Mouse (Mus musculus) embryonic facial prominence, embryonic 14.5 days (tissue): Measurements from ENCODE around the gene B4galnt4. TPM values are rescaled to one million over a fixed set of nuclear protein-coding genes. Genes with fewer than 3 reads are reported as not detected.

Experiments used
- ATAC-seq: fragments of 200-750 bp; cut with Nextera tagmentation; 2 replicates; pipeline ENCODE4 v1.8.0; 2017; ENCODE audit warnings: low read depth, moderate number of reproducible peaks, moderate TSS enrichment
- DNase-seq: peaks from one replicate; pipeline ENCODE4 v3.0.0-alpha.2; 2015; ENCODE audit warnings: low spot score
- H3K27ac ChIP-seq: fragments of 300-500 bp; sonication (generic); replicated peaks from 2 replicates; pipeline ENCODE4 v1.5.1; 2014; ENCODE audit warnings: low read depth, mild to moderate bottlenecking, low read length, moderate library complexity
- H3K27me3 ChIP-seq: fragments of 300-500 bp; sonication (generic); replicated peaks from 2 replicates; pipeline ENCODE4 v1.6.1; 2014; ENCODE audit warnings: low read length; ENCODE audit not compliant: control insufficient read depth, insufficient read depth
- H3K36me3 ChIP-seq: fragments of 300-500 bp; sonication (generic); 2 replicates; pipeline ENCODE4 v1.6.1; 2014; ENCODE audit warnings: low read length, mixed read lengths; ENCODE audit not compliant: control insufficient read depth, insufficient read depth
- H3K4me1 ChIP-seq: fragments of 300-500 bp; sonication (generic); 2 replicates; pipeline ENCODE4 v1.6.1; 2014; ENCODE audit warnings: antibody characterized with exemption, low read length; ENCODE audit not compliant: control insufficient read depth, insufficient read depth
- H3K4me2 ChIP-seq: fragments of 300-500 bp; sonication (generic); 2 replicates; pipeline ENCODE4 v1.6.1; 2014; ENCODE audit warnings: low read depth, mild to moderate bottlenecking, low read length, moderate library complexity, mixed read lengths
- H3K4me3 ChIP-seq: fragments of 300-500 bp; sonication (generic); 2 replicates; pipeline ENCODE4 v1.5.1; 2014; ENCODE audit warnings: low read depth, mild to moderate bottlenecking, low read length
- H3K9ac ChIP-seq: fragments of 300-500 bp; sonication (generic); 2 replicates; pipeline ENCODE4 v1.6.1; 2014; ENCODE audit warnings: low read depth, mild to moderate bottlenecking, low read length, moderate library complexity, mixed read lengths
- H3K9me3 ChIP-seq: fragments of 300-500 bp; sonication (generic); 2 replicates; pipeline ENCODE4 v1.6.1; 2016; ENCODE audit warnings: low read length; ENCODE audit not compliant: control insufficient read depth
- WGBS: fragments of 180-500 bp; shearing (Covaris S2); extraction: QIAGEN DNeasy Blood & Tissue Kit; methylation state at CpG from one replicate; pipeline ENCODE4 v1.1.7; 2014; 5-methylcytosine and 5-hydroxymethylcytosine counted together
- polyA plus RNA-seq: library from polyadenylated mRNA; unstranded; fragments of >200 nt; fragmentation: Nextera tagmentation; extraction: Ambion mirVana; gene quantifications from 2 replicates; pipeline ENCODE4 v1.2.1, GENCODE M21; 2014

B4galnt4 gene
- polyA plus RNA-seq, 1 experiment from 2014 or later: 6.6 TPM

DNA sequence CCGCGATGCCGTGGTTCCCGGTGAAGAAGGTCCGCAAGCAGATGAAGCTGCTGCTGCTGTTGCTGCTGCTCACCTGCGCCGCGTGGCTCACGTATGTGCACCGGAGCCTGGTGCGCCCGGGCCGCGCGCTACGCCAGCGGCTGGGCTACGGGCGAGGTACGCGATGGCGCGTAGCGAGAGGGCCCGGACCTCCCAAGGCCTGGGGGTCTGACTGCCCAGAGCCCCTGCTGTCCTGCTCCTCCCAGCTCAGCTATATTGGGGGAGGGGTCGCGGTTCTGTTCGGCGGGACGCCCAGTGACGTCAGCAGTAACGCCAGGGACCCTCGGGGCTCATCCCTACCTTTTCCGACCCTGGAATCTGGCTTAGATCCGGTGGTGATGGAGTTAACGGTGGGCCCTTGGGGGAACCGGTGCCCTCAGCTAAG lies 377 bp downstream of the B4galnt4 start:
- peaks cover 10% of the 10 kb centered on the region for H3K4me1 ChIP-seq
- peak; percentile 60 for ATAC-seq
- H3K9me3 ChIP-seq: no peaks in the 10 kb centered on the region
- H3K4me3 ChIP-seq: peak overlapping the region; percentile 80
- under 1% methylated on average over 23 of the region's 37 CpGs for WGBS
- H3K4me2 ChIP-seq: peak overlapping the region; percentile 93
- no peak for DNase-seq
- peak overlapping the region; percentile 89 for H3K9ac ChIP-seq
- H3K27ac ChIP-seq: 0 out of 2 replicates have a peak overlapping the region, but pooled peaks have one; percentile 39
- peaks cover 25% of the 10 kb centered on the region for H3K36me3 ChIP-seq
- H3K27me3 ChIP-seq: no peaks in the 10 kb centered on the region

DNA sequence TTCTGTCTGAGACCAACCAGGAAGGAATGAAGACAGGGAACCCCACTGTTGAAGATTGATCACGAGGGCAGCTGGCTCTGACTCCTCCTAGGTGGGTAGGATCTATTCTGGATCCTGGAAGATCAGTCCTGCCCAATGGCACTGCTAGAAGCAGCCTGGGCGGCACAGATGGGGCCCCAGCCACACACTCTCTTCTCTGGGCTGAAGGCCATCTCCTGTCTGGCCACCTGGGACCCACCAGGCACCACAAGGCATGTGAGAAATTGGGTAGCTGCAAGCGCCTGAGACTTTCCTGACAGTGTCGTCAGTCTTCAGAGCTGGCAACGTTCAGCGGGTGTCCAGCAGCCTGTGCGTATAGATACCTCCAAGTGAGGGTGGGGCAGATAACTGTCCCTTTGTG lies 1.6 kb downstream of the B4galnt4 start:
- Histone ChIP-seq H3K36me3 (peaks cover 31% of the 10 kb centered on the region), H3K4me3 (no peak overlapping the region), H3K4me2 (no peak overlapping the region), H3K27ac (no peak overlapping the region), H3K9ac (no peak overlapping the region), H3K9me3 (no peaks in the 10 kb centered on the region), H3K4me1 (peaks cover 10% of the 10 kb centered on the region), H3K27me3 (no peaks in the 10 kb centered on the region)
- DNase-seq (no peak), ATAC-seq (no peak)
- 75% methylated on average over 7 of the region's 7 CpGs for WGBS

DNA sequence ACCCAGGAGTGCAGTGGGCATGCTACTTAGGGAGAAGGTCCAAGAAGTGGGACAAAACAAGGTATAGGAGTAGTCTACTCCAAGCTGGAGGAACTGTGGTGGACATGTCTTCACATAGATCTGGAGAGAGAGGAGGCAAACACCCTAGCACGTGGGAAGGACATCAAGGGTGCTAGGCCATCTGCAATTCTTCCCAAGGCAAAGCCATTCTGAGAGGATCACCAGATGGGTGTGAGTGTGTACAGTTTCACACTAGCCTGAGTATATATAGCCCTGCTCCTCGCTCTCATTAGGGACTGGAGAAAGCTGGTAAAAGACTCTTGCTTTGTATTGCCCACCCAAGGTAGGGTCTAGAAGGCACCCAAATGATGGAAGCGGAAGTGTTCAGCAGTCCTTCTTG lies 2.4 kb downstream of the B4galnt4 start:
- Histone ChIP-seq H3K4me2 (no peak overlapping the region), H3K9ac (no peak overlapping the region), H3K36me3 (peaks cover 39% of the 10 kb centered on the region), H3K27me3 (no peaks in the 10 kb centered on the region), H3K27ac (no peak overlapping the region), H3K9me3 (no peaks in the 10 kb centered on the region), H3K4me1 (peaks cover 10% of the 10 kb centered on the region), H3K4me3 (no peak overlapping the region)
- ATAC-seq (no peak), DNase-seq (no peak)
- WGBS: 87% methylated on average over 3 of the region's 3 CpGs

DNA sequence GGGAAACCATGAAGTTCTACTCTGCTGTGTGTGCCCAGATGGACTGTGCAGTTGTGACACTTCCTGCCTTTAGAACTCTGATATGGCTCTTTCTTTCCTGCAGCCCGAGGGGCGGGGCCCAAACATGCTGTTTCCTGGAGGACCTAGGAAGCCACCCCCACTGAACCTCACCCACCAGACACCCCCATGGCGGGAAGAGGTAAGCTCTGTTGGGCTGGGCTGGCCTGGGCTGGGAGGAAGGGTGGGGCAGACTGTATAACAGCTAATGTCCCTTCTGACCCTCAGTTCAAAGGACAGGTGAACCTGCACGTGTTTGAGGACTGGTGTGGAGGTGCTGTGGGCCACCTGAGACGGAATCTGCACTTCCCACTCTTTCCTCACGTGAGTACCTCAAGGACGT lies 3.3 kb downstream of the B4galnt4 start:
- no peaks in the 10 kb centered on the region for H3K27me3 ChIP-seq
- peaks cover 45% of the 10 kb centered on the region for H3K36me3 ChIP-seq
- H3K27ac ChIP-seq: no peak overlapping the region
- H3K4me1 ChIP-seq: peaks cover 10% of the 10 kb centered on the region
- DNase-seq (no peak), ATAC-seq (no peak)
- no peak overlapping the region for H3K4me2 ChIP-seq
- H3K4me3 ChIP-seq: no peak overlapping the region
- H3K9ac ChIP-seq: no peak overlapping the region
- no peaks in the 10 kb centered on the region for H3K9me3 ChIP-seq
- WGBS: 89% methylated on average over 6 of the region's 7 CpGs

DNA sequence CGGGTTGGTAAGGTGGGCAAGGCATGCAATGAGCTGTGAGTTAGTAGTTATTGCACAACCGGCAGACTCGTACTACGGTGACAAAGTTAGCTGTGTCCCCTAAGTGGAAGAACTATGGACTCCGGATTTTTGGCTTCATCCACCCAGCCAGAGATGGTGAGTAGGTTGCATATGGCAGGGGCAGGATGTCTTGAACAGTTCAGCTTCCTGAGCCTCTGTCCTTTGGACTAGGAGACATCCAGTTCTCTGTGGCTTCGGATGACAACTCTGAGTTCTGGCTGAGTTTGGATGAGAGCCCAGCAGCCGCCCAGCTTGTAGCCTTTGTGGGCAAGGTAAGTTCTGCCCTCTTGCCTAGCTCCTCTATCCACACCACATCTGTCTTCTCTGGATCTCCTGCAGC lies 3.7 kb downstream of the B4galnt4 start:
- H3K9me3 ChIP-seq: no peaks in the 10 kb centered on the region
- H3K9ac ChIP-seq: no peak overlapping the region
- H3K27me3 ChIP-seq: no peaks in the 10 kb centered on the region
- peaks cover 10% of the 10 kb centered on the region for H3K4me1 ChIP-seq
- no peak overlapping the region for H3K4me2 ChIP-seq
- no peak for ATAC-seq
- WGBS: 93% methylated on average over 7 of the region's 7 CpGs
- no peak overlapping the region for H3K27ac ChIP-seq
- DNase-seq: no peak
- peaks cover 45% of the 10 kb centered on the region for H3K36me3 ChIP-seq
- no peak overlapping the region for H3K4me3 ChIP-seq

- DNase-seq: no peak
- no peak for ATAC-seq
- peaks cover 8% of the 10 kb centered on the region; the same call in 1 of the 2 replicates for H3K4me1 ChIP-seq
- peaks cover 45% of the 10 kb centered on the region for H3K36me3 ChIP-seq
- H3K9me3 ChIP-seq: no peaks in the 10 kb centered on the region
- 0 out of 2 replicates have a peak overlapping the region, but pooled peaks have one; percentile 1 for H3K9ac ChIP-seq
- H3K4me2 ChIP-seq: no peak overlapping the region
- H3K27me3 ChIP-seq: peaks cover 17% of the 10 kb centered on the region
- H3K27ac ChIP-seq: no peak overlapping the region
- WGBS: 76% methylated on average over 19 of the region's 19 CpGs
- no peak overlapping the region for H3K4me3 ChIP-seq
Observed at GRCm38 (mm10) chr7:141068351-141068750, 7.4 kb downstream of the B4galnt4 start.

- H3K4me1 ChIP-seq: peaks cover 8% of the 10 kb centered on the region; the same call in 1 of the 2 replicates
- no peaks in the 10 kb centered on the region for H3K9me3 ChIP-seq
- peaks cover 30% of the 10 kb centered on the region for H3K36me3 ChIP-seq
- H3K27me3 ChIP-seq: peaks cover 17% of the 10 kb centered on the region
- DNase-seq (peak; percentile 84), ATAC-seq (peak; percentile 53)
- 2% methylated on average over 41 of the region's 51 CpGs for WGBS
- no peak overlapping the region for H3K27ac ChIP-seq
- peak overlapping the region; percentile 75 for H3K4me2 ChIP-seq
- peak overlapping the region; percentile 36 for H3K4me3 ChIP-seq
- H3K9ac ChIP-seq: peak overlapping the region; percentile 51
Observed at GRCm38 (mm10) chr7:141070058-141070862, 9.4 kb downstream of the B4galnt4 start.

- Histone ChIP-seq H3K4me2 (no peak overlapping the region), H3K9me3 (no peaks in the 10 kb centered on the region), H3K36me3 (peaks cover 16% of the 10 kb centered on the region; the same call in 1 of the 2 replicates), H3K4me3 (no peak overlapping the region), H3K27me3 (peaks cover 17% of the 10 kb centered on the region), H3K9ac (no peak overlapping the region), H3K27ac (no peak overlapping the region), H3K4me1 (peaks cover 8% of the 10 kb centered on the region; the same call in 1 of the 2 replicates)
- DNase-seq: no peak
- WGBS: 33% methylated on average over 17 of the region's 23 CpGs
- ATAC-seq: no peak
Observed at GRCm38 (mm10) chr7:141072017-141072745, 11.3 kb downstream of the B4galnt4 start.
